Mouse (Mus musculus): ENCODE data around the gene Fmo2. TPM values are rescaled to one million over a fixed set of nuclear protein-coding genes. Genes with fewer than 3 reads are reported as not detected.
A peak's percentile ranks its signal among the peaks of the same experiment; 100 is the strongest.

The Fmo2 gene
- total RNA-seq, 2 experiments from 2014 or later: 1.2 to 1.7 TPM

GRCm38 (mm10) chr1:162893014-162893413, 5.5 kb downstream of the Fmo2 start:
- DNase-seq (ENCODE audit: low spot score in 2 of 2): no peak

- DNase-seq (ENCODE audit: low spot score in 2 of 2): no peak
Measured at GRCm38 (mm10) chr1:162891980-162892451, 6.5 kb downstream of the Fmo2 start.

DNA sequence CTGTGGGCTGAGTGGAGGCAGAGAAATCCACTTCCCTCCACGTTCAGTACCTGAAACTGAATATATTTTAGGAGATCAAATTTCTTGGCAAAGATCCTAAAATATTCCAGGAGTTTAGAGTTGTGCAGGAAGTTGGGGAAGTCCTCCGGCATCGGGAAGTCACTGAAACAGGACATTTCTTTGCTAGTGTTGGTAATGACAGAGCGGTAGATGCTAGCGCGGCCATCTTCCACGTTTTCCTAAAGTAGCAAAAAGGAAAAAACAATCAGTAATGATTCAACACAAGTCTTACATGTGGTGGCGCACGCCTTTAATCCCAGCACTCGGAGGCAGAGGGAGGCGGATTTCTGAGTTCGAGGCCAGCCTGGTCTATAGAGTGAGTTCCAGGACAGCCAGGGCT, 9.9 kb downstream of the Fmo2 start:
- no peak for DNase-seq (ENCODE audit: low spot score in 2 of 2)

DNA sequence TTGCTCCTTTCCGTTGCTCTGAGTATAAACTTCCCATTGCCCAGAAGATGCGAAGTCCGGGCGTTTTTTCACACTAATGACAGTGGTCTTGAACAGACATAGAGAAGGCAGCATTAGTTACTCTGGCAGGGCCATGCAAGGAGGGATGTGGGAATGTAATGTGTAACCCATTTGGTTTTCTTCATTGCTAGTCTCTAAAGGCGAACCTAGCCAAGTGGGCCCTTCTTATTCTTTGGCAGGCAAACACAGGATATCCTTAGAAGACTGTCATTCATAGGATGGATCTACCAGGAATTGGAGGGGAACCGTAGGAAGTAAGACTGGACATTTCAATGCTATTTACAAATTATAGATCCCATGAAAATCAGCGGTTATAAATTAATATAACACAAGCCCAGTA, 10.9 kb downstream of the Fmo2 start:
- DNase-seq (ENCODE audit: low spot score in 2 of 2): no peak

DNA sequence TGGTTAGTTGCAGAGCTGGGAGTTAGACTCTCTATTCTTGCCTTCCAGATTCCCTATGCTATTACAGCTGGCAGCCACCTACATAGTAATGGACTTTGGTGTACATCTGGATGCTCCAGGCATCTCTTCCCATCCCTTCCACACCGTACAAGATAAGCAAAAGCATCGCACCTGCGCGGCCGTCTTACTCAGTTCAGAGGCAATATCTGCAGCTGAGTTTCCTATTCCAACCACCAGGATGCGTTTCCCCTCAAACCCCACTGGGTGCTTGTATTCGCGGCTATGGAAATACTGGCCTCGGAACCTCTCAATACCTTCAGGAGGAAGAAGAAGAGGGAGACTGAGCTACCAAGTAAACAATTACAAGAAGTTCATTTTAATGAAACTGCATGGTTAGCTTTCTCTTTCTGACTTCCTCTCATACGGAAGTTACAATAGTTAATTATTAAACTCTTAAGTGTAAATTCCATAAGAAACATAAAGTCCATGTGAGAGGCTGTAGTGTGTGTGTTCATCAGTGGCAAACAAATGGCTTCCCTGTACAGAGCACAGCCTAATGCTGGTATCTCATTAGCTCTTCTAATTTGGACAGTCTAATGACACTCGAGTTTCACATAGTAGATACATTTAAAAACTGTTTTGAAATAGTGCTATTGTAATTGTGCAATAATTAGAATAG, 12.2 kb downstream of the Fmo2 start:
- DNase-seq (ENCODE audit: low spot score in 2 of 2): no peak

GRCm38 (mm10) chr1:162882681-162883080, 15.8 kb downstream of the Fmo2 start:
- no peak for DNase-seq (ENCODE audit: low spot score in 2 of 2)

- peak in 1 of 2 experiments; percentile 48 for DNase-seq (ENCODE audit: low spot score in 2 of 2)
Measured at GRCm38 (mm10) chr1:162879595-162880369, 18.7 kb downstream of the Fmo2 start.

DNA sequence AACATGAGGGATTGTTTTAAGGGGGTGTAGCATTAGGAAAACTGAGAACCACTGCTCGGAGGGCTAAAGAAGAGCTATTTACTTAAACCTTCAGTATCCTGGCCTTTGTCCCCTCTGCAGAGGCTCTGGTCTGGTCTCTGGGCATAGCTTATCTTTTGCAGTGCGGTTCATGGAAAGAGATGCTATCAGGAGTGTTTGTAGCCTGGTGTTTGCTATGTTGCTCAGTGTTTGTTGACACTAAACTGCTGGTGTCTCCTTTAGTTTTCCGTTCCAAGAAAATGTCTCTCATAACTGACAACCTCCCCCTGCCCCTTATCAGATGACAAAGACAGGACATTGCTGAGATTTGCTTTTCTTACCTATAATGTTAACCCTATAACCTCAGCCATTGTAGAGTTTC, 23.4 kb downstream of the Fmo2 start:
- DNase-seq (ENCODE audit: low spot score in 2 of 2): no peak

- no peak for DNase-seq (ENCODE audit: low spot score in 2 of 2)
Measured at GRCm38 (mm10) chr1:162871701-162872311, 26.7 kb downstream of the Fmo2 start.

DNA sequence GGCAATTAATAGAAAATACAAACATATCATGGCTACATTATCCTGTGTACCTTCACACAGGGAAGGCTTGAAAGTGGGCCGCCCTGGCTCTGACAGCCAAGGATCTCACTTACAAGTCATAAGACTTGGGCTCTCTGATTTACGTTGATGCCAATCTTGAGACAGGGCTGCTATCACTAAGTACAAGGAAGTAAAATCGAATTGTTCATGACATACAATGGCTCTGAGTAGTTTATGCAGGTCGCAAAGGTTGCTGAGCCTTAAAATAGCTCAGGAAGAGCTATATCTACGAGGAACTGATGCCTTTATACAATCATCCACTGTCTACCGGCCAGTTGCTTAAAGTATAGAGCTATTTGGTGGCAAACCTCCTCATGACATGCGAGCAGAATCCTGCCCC, 27.5 kb downstream of the Fmo2 start:
- no peak for DNase-seq (ENCODE audit: low spot score in 2 of 2)

GRCm38 (mm10) chr1:162867396-162867795, 31.1 kb downstream of the Fmo2 start:
- no peak for DNase-seq (ENCODE audit: low spot score in 2 of 2)

- DNase-seq (ENCODE audit: low spot score in 2 of 2): no peak
Measured at GRCm38 (mm10) chr1:162866280-162866681, 32.2 kb downstream of the Fmo2 start, which contains the start of gene Fmo1. Gene Fmo1 (minus strand): TSS chr1:162866610.

DNA sequence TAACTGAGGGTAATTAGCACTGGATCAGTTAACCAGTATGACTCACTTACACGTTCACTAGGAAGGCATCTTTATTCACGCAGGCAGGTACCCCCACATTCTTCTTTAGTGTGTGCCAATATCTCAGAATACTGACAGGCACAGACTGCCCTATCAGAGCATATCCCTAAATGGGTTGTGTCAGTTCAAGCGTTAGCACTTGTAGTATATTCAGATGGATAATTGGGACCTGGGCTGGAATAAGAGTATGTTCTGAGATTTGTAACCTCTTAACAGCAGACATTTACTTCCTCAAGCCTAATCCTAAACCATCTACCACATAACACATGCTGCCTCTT, 33.1 kb downstream of the Fmo2 start:
- no peak for DNase-seq (ENCODE audit: low spot score in 2 of 2)

DNA sequence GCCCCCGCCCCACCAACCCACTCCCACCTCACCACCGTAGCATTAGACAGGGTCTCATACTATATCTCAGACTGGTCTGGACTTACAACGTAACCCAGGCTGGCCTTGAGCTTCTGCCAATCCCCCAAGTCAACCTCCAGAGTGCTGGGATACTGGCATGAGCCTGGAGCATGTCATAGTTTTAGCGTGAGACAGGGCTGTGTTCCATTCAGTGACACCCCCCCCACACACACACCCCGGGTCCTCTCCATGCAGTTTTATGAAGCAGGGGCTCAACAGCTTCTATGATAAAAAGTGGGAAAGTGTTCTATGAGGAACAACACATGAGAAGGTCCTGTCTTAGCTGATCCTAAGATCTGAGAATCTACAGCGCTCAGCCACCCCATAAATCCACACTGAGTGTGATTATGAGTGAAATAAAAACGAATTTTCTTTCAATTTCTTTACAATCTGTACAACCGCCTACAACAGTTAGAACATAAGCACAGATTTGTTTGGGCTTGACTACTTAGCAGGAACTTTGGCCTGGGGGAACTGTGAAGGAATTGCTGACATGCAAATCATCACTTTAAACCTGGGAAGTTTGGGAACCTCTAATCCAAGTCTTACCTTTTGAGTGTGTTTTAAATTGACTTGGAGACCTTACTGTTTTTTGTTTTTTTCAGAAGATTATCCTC, 33.6 kb downstream of the Fmo2 start:
- no peak for DNase-seq (ENCODE audit: low spot score in 2 of 2)

DNA sequence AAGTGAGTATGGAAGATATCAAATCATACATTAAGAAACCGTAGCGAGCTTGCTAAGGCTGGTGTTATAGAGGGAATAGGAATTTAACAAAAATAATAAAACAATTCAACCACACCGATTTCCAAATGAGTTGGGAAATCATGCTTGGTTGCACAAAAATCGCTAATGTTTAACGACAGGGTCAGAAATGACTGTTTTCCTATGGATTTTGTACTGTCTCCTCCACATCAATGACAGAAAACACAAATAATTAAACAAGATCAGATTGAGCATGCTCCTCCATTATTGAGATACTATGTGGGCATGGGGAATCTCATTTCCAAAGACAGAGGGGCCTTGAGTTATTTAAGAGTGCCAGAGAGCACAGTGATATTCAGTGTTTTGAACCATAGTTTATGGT, 34.2 kb downstream of the Fmo2 start:
- no peak for DNase-seq (ENCODE audit: low spot score in 2 of 2)

GRCm38 (mm10) chr1:162863579-162863978, 34.9 kb downstream of the Fmo2 start:
- DNase-seq (ENCODE audit: low spot score in 2 of 2): no peak

DNA sequence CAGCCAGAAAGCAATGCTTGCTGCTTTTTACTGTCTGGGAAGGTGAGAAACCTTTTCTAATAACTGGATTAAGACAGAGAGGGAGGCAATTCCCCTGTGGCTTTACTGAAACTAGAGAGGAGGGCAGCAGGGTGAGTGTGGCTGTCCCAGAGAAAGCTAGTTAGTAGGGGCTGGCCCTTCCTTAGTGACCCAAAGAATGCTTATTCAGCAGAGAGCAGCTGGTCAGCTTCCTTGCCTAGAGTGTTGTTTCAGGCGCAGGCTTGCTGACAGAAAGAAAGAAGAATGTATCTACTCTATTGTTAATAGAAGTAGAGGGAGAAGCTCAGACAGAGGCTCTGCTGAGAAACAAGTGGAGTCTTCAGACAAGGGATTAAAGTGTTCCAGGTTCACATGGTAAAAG, 36.2 kb downstream of the Fmo2 start:
- no peak for DNase-seq (ENCODE audit: low spot score in 2 of 2)

GRCm38 (mm10) chr1:162859996-162860605, 38.4 kb downstream of the Fmo2 start:
- DNase-seq (ENCODE audit: low spot score in 2 of 2): no peak

DNA sequence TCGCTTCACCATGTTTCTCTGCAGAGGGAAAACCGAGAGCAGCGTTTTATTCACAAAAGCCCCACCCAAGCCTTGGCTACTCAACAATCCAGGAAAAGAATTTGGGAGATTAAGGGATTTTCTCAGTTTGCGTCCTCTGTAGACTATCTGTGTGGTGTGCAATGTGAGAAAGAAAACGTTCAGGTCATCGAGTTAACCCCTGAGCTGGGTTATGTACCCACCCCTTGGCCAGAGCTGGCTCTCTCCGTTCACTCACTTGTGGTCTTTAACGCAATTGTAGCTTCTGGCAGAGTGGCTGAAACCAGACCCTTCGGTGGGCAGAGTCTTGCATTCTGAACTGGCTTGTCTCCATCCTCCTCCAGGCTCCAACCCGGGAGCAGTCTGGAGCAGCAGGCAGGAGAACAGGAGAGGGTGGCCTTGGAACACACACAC, 39.0 kb downstream of the Fmo2 start:
- no peak for DNase-seq (ENCODE audit: low spot score in 2 of 2)

GRCm38 (mm10) chr1:162858748-162859130, 39.8 kb downstream of the Fmo2 start:
- DNase-seq (ENCODE audit: low spot score in 2 of 2): peak in 1 of 2 experiments; percentile 47

Data from layer of hippocampus, postnatal 14 days (tissue).